In the genomic region with DNA sequence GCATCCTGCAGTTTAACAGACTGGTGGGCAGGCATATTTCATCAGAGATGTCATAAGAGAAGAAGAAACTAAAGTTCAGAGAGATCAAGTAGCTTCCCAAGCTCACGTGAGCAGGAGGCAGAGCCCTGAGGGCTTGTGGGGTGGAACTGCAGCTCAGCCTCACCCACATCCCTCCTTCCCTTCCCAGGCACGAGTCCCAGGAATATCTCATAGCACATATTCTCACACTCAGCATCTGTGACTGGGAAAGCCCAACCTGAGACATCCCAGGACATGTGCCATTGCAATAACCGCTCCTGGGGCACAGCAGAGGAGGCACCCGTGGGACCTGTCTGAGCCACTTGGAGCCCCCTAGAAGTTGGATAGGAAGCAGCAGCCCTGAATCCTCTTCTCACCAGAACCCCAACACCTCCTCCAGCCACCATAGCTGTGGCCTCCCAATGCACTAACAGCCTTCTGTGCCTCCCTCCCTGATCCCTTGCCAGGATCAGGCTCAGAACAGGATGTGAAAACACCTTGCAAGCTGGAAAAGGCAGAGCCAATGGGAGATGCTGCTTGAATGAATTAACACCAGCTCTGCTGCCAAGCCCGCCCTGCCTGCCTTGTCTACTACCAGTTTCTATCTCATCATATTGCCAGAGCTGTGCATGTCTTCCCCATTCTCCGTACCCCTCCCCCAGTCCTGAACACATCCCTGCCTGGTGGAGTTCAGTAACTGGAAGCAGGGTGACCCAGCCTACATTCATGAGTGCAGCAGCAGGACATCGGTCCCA, we compare ENCODE assay signal across 18 mouse cellular contexts.
DNase-seq lines count a peak whose midpoint lies in the region; ATAC-seq and TF ChIP-seq lines count a peak whose summit lies in the region.
"Had no signal": no experiment of that assay in that cellular context is flagged by ENCODE, and none has a peak within 500 bp of the region (broad histone marks: within the 10 kb centered on the region; RNA-seq: fewer than 3 reads in every experiment).

No protein-coding gene starts in this region.

- H3K4me1 ChIP-seq in forebrain, embryonic 16.5 days (replicated peaks; ENCODE audit: control insufficient read depth, insufficient read depth, low read length) = peaks cover 12% of the 10 kb centered on the region
- H3K4me1 ChIP-seq: embryonic facial prominence, embryonic 10.5 days; hindbrain, embryonic 13.5 days; limb, embryonic 15.5 days; megakaryocyte, embryonic 14.5 days had no signal

- no peak overlapping the region for H3K27ac ChIP-seq in layer of hippocampus, adult 2 months
- H3K27ac ChIP-seq in forebrain, embryonic 16.5 days (ENCODE audit: low read length) = 0 out of 2 replicates have a peak overlapping the region, but pooled peaks have one; percentile 19
- H3K27ac ChIP-seq: embryonic facial prominence, embryonic 10.5 days; hindbrain, embryonic 13.5 days; left cerebral cortex, adult 2 months; limb, embryonic 15.5 days had no signal

- peak; percentile 83 for ATAC-seq in forebrain, embryonic 16.5 days
- ATAC-seq: intestine, embryonic 16.5 days had no signal

- DNase-seq in layer of hippocampus, adult 2 months (ENCODE audit: low spot score in 2 of 2) = peak; percentile 16 to 29
- DNase-seq in layer of hippocampus, adult 9-10 months (ENCODE audit: low spot score) = no peak
- peak; percentile 48 to 62 for DNase-seq in left cerebral cortex, adult 18-20 months (ENCODE audit: low spot score in 2 of 2)
- DNase-seq in right cerebral cortex, postnatal 25 days = peak; percentile 49
- no peak for DNase-seq in thymus, postnatal 4 days
- DNase-seq in adrenal gland, postnatal 25 days = no peak
- DNase-seq: cerebellum, adult 11 months; heart, postnatal 14 days; kidney, postnatal 10 days; lung, postnatal 10 days had no signal

- TF ChIP-seq CTCF in layer of hippocampus, adult 2 months (conservative IDR thresholded peaks at IDR 0.05) = no peak

- no peak overlapping the region for H3K4me3 ChIP-seq in layer of hippocampus, adult 2 months
- no peak overlapping the region for H3K4me3 ChIP-seq in forebrain, embryonic 16.5 days (replicated peaks; ENCODE audit: low read length)
- H3K4me3 ChIP-seq: embryonic facial prominence, embryonic 10.5 days; hindbrain, embryonic 13.5 days; left cerebral cortex, adult 2 months; limb, embryonic 15.5 days; megakaryocyte, embryonic 14.5 days had no signal

- H3K36me3 ChIP-seq in forebrain, embryonic 16.5 days (ENCODE audit: control insufficient read depth, insufficient read depth) = no peaks in the 10 kb centered on the region
- H3K36me3 ChIP-seq: embryonic facial prominence, embryonic 10.5 days; hindbrain, embryonic 13.5 days; limb, embryonic 15.5 days had no signal

- 57% methylated on average over 7 of the region's 7 CpGs for WGBS in forebrain, embryonic 16.5 days

- H3K9me3 ChIP-seq in forebrain, embryonic 16.5 days (ENCODE audit: control insufficient read depth, low read length) = no peaks in the 10 kb centered on the region
- H3K9me3 ChIP-seq: embryonic facial prominence, embryonic 10.5 days; hindbrain, embryonic 13.5 days; limb, embryonic 15.5 days; megakaryocyte, embryonic 14.5 days had no signal

- no peak overlapping the region for H3K4me2 ChIP-seq in forebrain, embryonic 16.5 days (ENCODE audit: low read length)
- H3K4me2 ChIP-seq: heart, embryonic 11.5 days; hindbrain, embryonic 13.5 days; limb, embryonic 15.5 days had no signal

- H3K9ac ChIP-seq in forebrain, embryonic 16.5 days (replicated peaks; ENCODE audit: low read depth, low read length) = no peak overlapping the region
- H3K9ac ChIP-seq: hindbrain, embryonic 13.5 days; limb, embryonic 15.5 days had no signal

- no peaks in the 10 kb centered on the region for H3K27me3 ChIP-seq in forebrain, embryonic 16.5 days (replicated peaks; ENCODE audit: control insufficient read depth, insufficient read depth, low read length)
- H3K27me3 ChIP-seq: hindbrain, embryonic 13.5 days; limb, embryonic 15.5 days; megakaryocyte, embryonic 14.5 days had no signal

Comparison
In these comparisons a context has a peak if more than half of its experiments do, and no peak if none do; other contexts are left out.
1. DNase-seq: peak in layer of hippocampus, adult 2 months (2 of 2), left cerebral cortex, adult 18-20 months (2 of 2) and right cerebral cortex, postnatal 25 days (single experiment); none in layer of hippocampus, adult 9-10 months (single experiment), thymus, postnatal 4 days (single experiment) and adrenal gland, postnatal 25 days (single experiment).